Mouse (Mus musculus) embryonic facial prominence, embryonic 14.5 days (tissue): ENCODE results near the gene Pdzd3. TPM values are rescaled to one million over a fixed set of nuclear protein-coding genes. Genes with fewer than 3 reads are reported as not detected.
A peak's percentile ranks its signal among the peaks of the same experiment; 100 is the strongest.

Experiments
- ATAC-seq: fragments of 200-750 bp; cut with Nextera tagmentation; 2 replicates; pipeline ENCODE4 v1.8.0; 2017; ENCODE audit warnings: low read depth, moderate number of reproducible peaks, moderate TSS enrichment
- DNase-seq: peaks from one replicate; pipeline ENCODE4 v3.0.0-alpha.2; 2015; ENCODE audit warnings: low spot score
- H3K27ac ChIP-seq: fragments of 300-500 bp; sonication (generic); replicated peaks from 2 replicates; pipeline ENCODE4 v1.5.1; 2014; ENCODE audit warnings: low read depth, mild to moderate bottlenecking, low read length, moderate library complexity
- H3K27me3 ChIP-seq: fragments of 300-500 bp; sonication (generic); replicated peaks from 2 replicates; pipeline ENCODE4 v1.6.1; 2014; ENCODE audit warnings: low read length; ENCODE audit not compliant: control insufficient read depth, insufficient read depth
- H3K36me3 ChIP-seq: fragments of 300-500 bp; sonication (generic); 2 replicates; pipeline ENCODE4 v1.6.1; 2014; ENCODE audit warnings: low read length, mixed read lengths; ENCODE audit not compliant: control insufficient read depth, insufficient read depth
- H3K4me1 ChIP-seq: fragments of 300-500 bp; sonication (generic); 2 replicates; pipeline ENCODE4 v1.6.1; 2014; ENCODE audit warnings: antibody characterized with exemption, low read length; ENCODE audit not compliant: control insufficient read depth, insufficient read depth
- H3K4me2 ChIP-seq: fragments of 300-500 bp; sonication (generic); 2 replicates; pipeline ENCODE4 v1.6.1; 2014; ENCODE audit warnings: low read depth, mild to moderate bottlenecking, low read length, moderate library complexity, mixed read lengths
- H3K4me3 ChIP-seq: fragments of 300-500 bp; sonication (generic); 2 replicates; pipeline ENCODE4 v1.5.1; 2014; ENCODE audit warnings: low read depth, mild to moderate bottlenecking, low read length
- H3K9ac ChIP-seq: fragments of 300-500 bp; sonication (generic); 2 replicates; pipeline ENCODE4 v1.6.1; 2014; ENCODE audit warnings: low read depth, mild to moderate bottlenecking, low read length, moderate library complexity, mixed read lengths
- H3K9me3 ChIP-seq: fragments of 300-500 bp; sonication (generic); 2 replicates; pipeline ENCODE4 v1.6.1; 2016; ENCODE audit warnings: low read length; ENCODE audit not compliant: control insufficient read depth
- WGBS: fragments of 180-500 bp; shearing (Covaris S2); extraction: QIAGEN DNeasy Blood & Tissue Kit; methylation state at CpG from one replicate; pipeline ENCODE4 v1.1.7; 2014; 5-methylcytosine and 5-hydroxymethylcytosine counted together
- polyA plus RNA-seq: library from polyadenylated mRNA; unstranded; fragments of >200 nt; fragmentation: Nextera tagmentation; extraction: Ambion mirVana; gene quantifications from 2 replicates; pipeline ENCODE4 v1.2.1, GENCODE M21; 2014

Gene Pdzd3
- polyA plus RNA-seq, 1 experiment from 2014 or later, result 0.15 TPM

DNA sequence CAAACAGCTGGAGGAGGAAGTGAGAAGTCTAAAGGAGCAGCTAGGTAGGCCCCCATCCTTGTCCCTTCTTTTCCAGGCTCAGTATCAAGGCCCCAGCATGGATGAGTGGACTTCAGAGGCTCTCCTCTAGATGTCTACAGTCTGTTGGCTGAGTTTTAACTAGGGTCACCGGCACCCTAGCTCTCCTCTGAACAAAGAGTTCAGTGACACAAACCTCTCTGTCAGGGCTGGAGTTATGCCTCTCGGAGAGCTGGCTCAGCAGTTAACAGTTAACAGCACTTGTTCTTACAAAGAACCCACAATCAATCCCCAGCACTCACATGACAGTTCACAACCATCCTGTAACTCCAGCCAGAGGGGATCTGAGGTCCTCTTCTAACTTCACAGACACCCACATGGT lies 7.7 kb downstream of the Pdzd3 start:
- Histone ChIP-seq H3K4me2 (no peak overlapping the region), H3K27ac (no peak overlapping the region), H3K9me3 (no peaks in the 10 kb centered on the region), H3K9ac (no peak overlapping the region), H3K27me3 (no peaks in the 10 kb centered on the region), H3K4me1 (no peaks in the 10 kb centered on the region), H3K4me3 (no peak overlapping the region), H3K36me3 (no peaks in the 10 kb centered on the region)
- ATAC-seq (no peak), DNase-seq (no peak)
- 48% methylated on average over 2 of the region's 2 CpGs for WGBS

DNA sequence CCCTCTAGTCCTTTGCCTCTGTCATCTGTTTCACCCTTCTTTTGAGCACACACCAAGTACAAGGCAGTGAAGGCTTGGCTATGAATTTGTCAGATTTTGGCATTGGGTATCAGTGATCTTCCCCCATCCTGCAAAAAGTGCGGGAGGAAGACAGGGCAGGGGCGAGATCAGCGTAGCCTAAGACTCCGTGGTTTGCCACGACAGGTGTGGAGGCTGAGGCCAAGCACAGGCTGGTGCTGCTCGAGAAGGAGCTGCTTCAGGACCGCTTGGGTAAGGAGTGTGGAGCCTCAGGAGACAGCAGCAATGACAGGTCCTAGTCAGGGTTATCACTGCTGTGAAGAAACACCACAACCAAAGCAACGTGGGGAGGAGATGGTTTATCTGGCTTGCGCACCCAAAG lies 9.9 kb downstream of the Pdzd3 start:
- no peaks in the 10 kb centered on the region for H3K36me3 ChIP-seq
- 68% methylated on average over 9 of the region's 9 CpGs for WGBS
- H3K9ac ChIP-seq, result no peak overlapping the region
- ATAC-seq (no peak), DNase-seq (no peak)
- H3K4me3 ChIP-seq, result no peak overlapping the region
- H3K27ac ChIP-seq, result no peak overlapping the region
- no peak overlapping the region for H3K4me2 ChIP-seq
- no peaks in the 10 kb centered on the region for H3K9me3 ChIP-seq
- no peaks in the 10 kb centered on the region for H3K27me3 ChIP-seq
- H3K4me1 ChIP-seq, result no peaks in the 10 kb centered on the region

DNA sequence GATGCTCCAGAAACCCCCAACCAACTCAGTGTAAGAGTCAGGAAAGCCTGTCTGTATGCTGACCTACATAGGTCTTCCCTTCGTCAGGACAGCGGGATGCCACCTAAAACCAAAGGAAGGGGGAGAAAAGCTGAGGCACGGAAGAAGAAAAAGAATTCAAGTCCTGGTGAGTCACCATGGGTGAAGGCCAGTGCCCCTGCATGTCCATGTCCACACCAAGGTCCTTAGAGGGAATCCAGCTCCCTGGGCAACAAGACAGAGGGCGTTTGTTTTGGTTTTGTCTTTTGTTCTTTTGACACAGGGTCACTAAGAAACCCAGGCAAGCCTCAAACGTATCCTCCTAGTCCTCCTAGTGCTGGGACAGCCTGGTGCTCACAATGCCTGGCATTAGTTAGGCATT lies 10.4 kb downstream of the Pdzd3 start:
- no peak overlapping the region for H3K4me2 ChIP-seq
- no peak overlapping the region for H3K9ac ChIP-seq
- H3K4me3 ChIP-seq, result no peak overlapping the region
- 51% methylated on average over 5 of the region's 5 CpGs for WGBS
- H3K27ac ChIP-seq, result no peak overlapping the region
- H3K27me3 ChIP-seq, result no peaks in the 10 kb centered on the region
- ATAC-seq (no peak), DNase-seq (no peak)
- H3K9me3 ChIP-seq, result no peaks in the 10 kb centered on the region
- H3K36me3 ChIP-seq, result no peaks in the 10 kb centered on the region
- no peaks in the 10 kb centered on the region for H3K4me1 ChIP-seq

DNA sequence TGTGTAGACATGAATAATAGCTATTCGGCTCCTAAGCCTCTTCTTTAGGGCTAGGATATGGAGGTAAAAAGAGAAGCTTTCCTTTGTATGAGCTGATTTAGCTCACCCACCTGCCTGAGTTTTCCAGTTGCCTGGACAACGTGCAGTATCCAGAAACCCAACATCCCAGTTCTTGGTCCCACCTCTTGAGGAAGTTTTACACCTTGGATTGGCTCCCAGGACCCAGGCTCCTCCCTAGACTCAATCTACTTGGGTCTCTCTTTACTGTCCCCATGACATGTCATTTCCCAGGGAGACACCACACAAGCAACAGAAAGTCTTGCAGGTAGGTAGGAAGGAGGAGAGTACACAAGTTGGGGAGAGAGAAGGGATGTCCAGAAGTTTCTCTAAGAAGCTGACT lies 10.9 kb downstream of the Pdzd3 start, which contains the start of gene Ccdc153:
TSS of gene Ccdc153 (plus strand) at position 278 of the 400 bp plus-strand sequence.
- H3K36me3 ChIP-seq, result no peaks in the 10 kb centered on the region
- DNase-seq, result no peak
- no peaks in the 10 kb centered on the region for H3K9me3 ChIP-seq
- no peak within 1 kb of the TSS for H3K4me2 ChIP-seq
- H3K27ac ChIP-seq, result no peak within 1 kb of the TSS
- ATAC-seq, result no peak
- H3K4me1 ChIP-seq, result no peaks in the 10 kb centered on the region
- no peak within 1 kb of the TSS for H3K9ac ChIP-seq
- no peaks in the 10 kb centered on the region for H3K27me3 ChIP-seq
- 39% methylated on average over 2 of the region's 2 CpGs for WGBS
- H3K4me3 ChIP-seq, result no peak within 1 kb of the TSS

DNA sequence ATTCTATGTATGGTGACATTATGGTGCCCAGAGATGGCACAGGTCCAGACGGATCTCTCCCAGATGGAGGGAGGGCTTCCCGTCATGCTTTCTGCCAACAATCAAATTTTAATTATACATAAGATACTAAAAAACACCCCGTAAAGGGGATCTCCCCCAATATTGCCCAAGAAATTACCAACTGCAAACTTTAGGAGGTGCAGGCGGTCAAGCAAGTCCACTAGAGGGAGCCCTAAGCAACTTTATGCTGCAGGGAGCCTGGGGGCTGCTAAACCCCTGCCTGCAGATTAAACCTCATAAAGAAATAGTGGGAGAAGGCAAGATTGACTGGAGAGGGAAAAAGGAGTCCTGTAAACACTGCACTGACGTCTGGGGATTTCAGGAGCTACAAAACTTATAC lies 11.8 kb downstream of the Pdzd3 start:
- Histone ChIP-seq H3K27me3 (no peaks in the 10 kb centered on the region), H3K27ac (no peak overlapping the region), H3K4me1 (no peaks in the 10 kb centered on the region), H3K4me3 (no peak overlapping the region), H3K9ac (no peak overlapping the region), H3K9me3 (no peaks in the 10 kb centered on the region), H3K36me3 (no peaks in the 10 kb centered on the region), H3K4me2 (no peak overlapping the region)
- 12% methylated on average over 5 of the region's 5 CpGs for WGBS
- 0 out of 2 replicates have a peak, but pooled peaks have one; percentile 53 for ATAC-seq
- peak; percentile 74 for DNase-seq

DNA sequence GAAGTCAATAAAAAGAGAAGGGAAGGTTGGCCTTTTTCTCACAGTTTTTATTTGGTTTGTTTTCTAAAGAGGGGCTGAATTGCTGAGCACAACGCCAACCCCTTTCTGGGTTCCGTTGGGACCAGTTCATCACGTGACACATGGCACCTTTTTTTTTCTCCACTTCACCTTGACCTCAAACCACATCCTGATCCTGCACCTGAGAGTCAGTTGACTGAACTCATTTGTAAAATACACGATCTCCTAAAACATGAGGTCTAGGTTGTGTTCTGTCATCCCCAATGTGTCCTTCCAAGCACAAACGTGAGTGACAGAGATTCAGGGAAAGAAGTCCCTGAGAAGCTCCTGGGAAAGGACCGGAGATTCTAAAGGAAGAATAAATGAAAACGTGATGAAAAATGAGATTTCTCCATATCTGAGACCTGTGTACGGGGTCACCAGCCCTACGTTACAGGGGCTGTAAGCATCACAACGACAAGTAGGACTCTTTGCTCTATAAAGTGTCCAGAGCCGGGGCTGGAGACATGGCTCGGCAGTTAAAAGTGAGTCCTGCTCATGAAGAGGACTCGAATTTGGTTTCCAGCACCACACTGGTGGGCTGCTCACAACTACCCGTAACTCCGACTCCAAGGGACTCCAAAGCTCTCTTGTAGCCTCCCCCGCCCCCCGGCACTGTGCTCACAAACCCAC lies 12.6 kb downstream of the Pdzd3 start:
- Histone ChIP-seq H3K9ac (no peak overlapping the region), H3K9me3 (no peaks in the 10 kb centered on the region), H3K27ac (no peak overlapping the region), H3K36me3 (no peaks in the 10 kb centered on the region), H3K4me2 (no peak overlapping the region), H3K27me3 (no peaks in the 10 kb centered on the region), H3K4me1 (no peaks in the 10 kb centered on the region), H3K4me3 (no peak overlapping the region)
- no peak for DNase-seq
- WGBS, result 79% methylated on average over 17 of the region's 17 CpGs
- no peak for ATAC-seq

DNA sequence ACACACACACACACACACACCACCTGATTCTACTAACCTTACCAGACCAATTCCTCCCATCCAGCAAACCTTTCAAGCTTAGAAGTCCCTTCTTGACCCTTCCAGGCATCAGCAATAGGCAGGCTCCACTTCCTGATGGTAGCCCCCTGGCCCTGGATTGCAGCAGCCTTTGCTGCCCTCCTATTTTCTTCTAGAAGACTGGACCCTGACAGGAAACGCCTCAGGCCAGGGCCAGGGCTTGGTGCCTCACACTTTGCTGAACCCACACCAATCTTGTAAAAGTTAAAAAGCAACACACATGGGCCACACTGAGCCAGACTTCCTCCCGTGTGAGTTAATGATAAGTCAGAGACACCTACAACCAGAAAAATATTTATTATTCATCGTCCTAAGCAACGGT lies 14.1 kb downstream of the Pdzd3 start:
- DNase-seq (no peak), ATAC-seq (no peak)
- H3K27ac ChIP-seq, result no peak overlapping the region
- peaks cover 4% of the 10 kb centered on the region for H3K4me1 ChIP-seq
- H3K9me3 ChIP-seq, result no peaks in the 10 kb centered on the region
- no peaks in the 10 kb centered on the region for H3K36me3 ChIP-seq
- no peak overlapping the region for H3K4me3 ChIP-seq
- 55% methylated on average over 4 of the region's 4 CpGs for WGBS
- H3K4me2 ChIP-seq, result no peak overlapping the region
- H3K27me3 ChIP-seq, result no peaks in the 10 kb centered on the region
- 0 out of 2 replicates have a peak overlapping the region, but pooled peaks have one; percentile 27 for H3K9ac ChIP-seq

DNA sequence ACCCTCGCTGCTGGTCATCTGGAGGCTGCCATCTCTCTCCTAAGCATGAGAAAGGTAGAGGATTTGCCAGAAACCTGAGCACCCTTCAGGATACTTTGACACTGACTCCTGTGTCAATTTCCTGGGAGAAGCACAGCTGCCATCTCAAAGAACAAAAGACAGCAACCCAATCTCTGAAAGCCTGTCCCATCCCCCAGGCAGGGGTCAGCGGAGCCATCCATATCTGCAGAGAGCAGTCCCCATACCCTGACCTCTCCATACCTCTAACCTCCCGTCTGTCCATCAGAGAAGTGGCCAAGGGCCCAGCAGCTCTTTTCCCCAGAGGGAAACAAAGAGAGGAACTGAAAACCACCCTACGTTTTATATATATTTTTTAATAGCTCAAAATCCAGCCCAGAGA lies 14.7 kb downstream of the Pdzd3 start:
- WGBS, result 44% methylated on average over 4 of the region's 4 CpGs
- no peaks in the 10 kb centered on the region for H3K9me3 ChIP-seq
- H3K9ac ChIP-seq, result 0 out of 2 replicates have a peak overlapping the region, but pooled peaks have one; percentile 27
- no peaks in the 10 kb centered on the region for H3K27me3 ChIP-seq
- peaks cover 9% of the 10 kb centered on the region for H3K4me1 ChIP-seq
- H3K36me3 ChIP-seq, result no peaks in the 10 kb centered on the region
- H3K4me2 ChIP-seq, result no peak overlapping the region
- H3K27ac ChIP-seq, result no peak overlapping the region
- no peak overlapping the region for H3K4me3 ChIP-seq
- DNase-seq (no peak), ATAC-seq (no peak)
